Mouse (Mus musculus) lung, postnatal 0 days (tissue): Measurements from ENCODE around the gene Rbm43. TPM values are rescaled to one million over a fixed set of nuclear protein-coding genes. Genes with fewer than 3 reads are reported as not detected.

Experiments
- ATAC-seq: fragments of 200-750 bp; cut with Nextera tagmentation; 2 replicates; pipeline ENCODE4 v1.8.0; 2017; ENCODE audit warnings: moderate library complexity
- DNase-seq: peaks from one replicate; pipeline ENCODE4 v3.0.0-alpha.2; 2016; ENCODE audit warnings: low spot score
- H3K27ac ChIP-seq: fragments of 300-500 bp; sonication (generic); 2 replicates; pipeline ENCODE4 v1.5.1; 2014; ENCODE audit warnings: antibody characterized with exemption, mild to moderate bottlenecking, low read length, mixed read lengths
- H3K27me3 ChIP-seq: fragments of 300-500 bp; sonication (generic); replicated peaks from 2 replicates; pipeline ENCODE4 v1.6.1; 2014; ENCODE audit warnings: low read length, mixed read lengths; ENCODE audit not compliant: insufficient read depth
- H3K36me3 ChIP-seq: fragments of 300-500 bp; sonication (generic); 2 replicates; pipeline ENCODE4 v1.6.1; 2014; ENCODE audit warnings: low read length, mixed read lengths; ENCODE audit not compliant: insufficient read depth
- H3K4me1 ChIP-seq: fragments of 300-500 bp; sonication (generic); 2 replicates; pipeline ENCODE4 v1.6.1; 2014; ENCODE audit warnings: antibody characterized with exemption, low read depth, low read length, mixed read lengths; ENCODE audit not compliant: insufficient read depth
- H3K4me2 ChIP-seq: fragments of 300-500 bp; sonication (generic); replicated peaks from 2 replicates; pipeline ENCODE4 v1.6.1; 2014; ENCODE audit warnings: low read depth, mild to moderate bottlenecking, low read length, moderate library complexity, mixed read lengths
- H3K4me3 ChIP-seq: fragments of 300-500 bp; sonication (generic); 2 replicates; pipeline ENCODE4 v1.5.1; 2014; ENCODE audit warnings: low read depth, low read length
- H3K9ac ChIP-seq: fragments of 300-500 bp; sonication (generic); replicated peaks from 2 replicates; pipeline ENCODE4 v1.6.1; 2014; ENCODE audit warnings: low read depth, mild to moderate bottlenecking
- H3K9me3 ChIP-seq: fragments of 300-500 bp; sonication (generic); 2 replicates; pipeline ENCODE4 v1.6.1; 2016; ENCODE audit warnings: low read length, mixed read lengths
- CTCF ChIP-seq: IDR thresholded peaks from 2 replicates; pipeline ENCODE4 v1.5.1; 2016; ENCODE audit warnings: antibody characterized with exemption, mild to moderate bottlenecking
- EP300 ChIP-seq: IDR thresholded peaks from 2 replicates; pipeline ENCODE4 v1.6.1; 2016; ENCODE audit warnings: antibody characterized with exemption, mild to moderate bottlenecking, control low read depth
- WGBS: fragments of 180-500 bp; shearing (Covaris S2); extraction: QIAGEN DNeasy Blood & Tissue Kit; methylation state at CpG from one replicate; pipeline ENCODE4 v1.1.7; 2014; 5-methylcytosine and 5-hydroxymethylcytosine counted together
- polyA plus RNA-seq: library from polyadenylated mRNA; unstranded; fragments of >200 nt; fragmentation: Nextera tagmentation; extraction: Ambion mirVana; gene quantifications from 2 replicates; pipeline ENCODE4 v1.2.1, GENCODE M21; 2015

The Rbm43 gene
- polyA plus RNA-seq, 1 experiment from 2014 or later = 14.7 TPM

- H3K36me3 ChIP-seq = no peaks in the 10 kb centered on the region
- DNase-seq (peak; percentile 16), ATAC-seq (no peak)
- WGBS = 19% methylated on average over 11 of the region's 12 CpGs
- peaks cover 5% of the 10 kb centered on the region; the same call in 1 of the 2 replicates for H3K4me1 ChIP-seq
- H3K9me3 ChIP-seq = no peaks in the 10 kb centered on the region
- H3K4me3 ChIP-seq = peak overlapping the region; percentile 81; the same call in 1 of the 2 replicates
- H3K27me3 ChIP-seq = no peaks in the 10 kb centered on the region
- H3K4me2 ChIP-seq = peak overlapping the region; percentile 80
- no peak overlapping the region; the same call in 1 of the 2 replicates for H3K9ac ChIP-seq
- 0 out of 2 replicates have a peak overlapping the region, but pooled peaks have one; percentile 80 for H3K27ac ChIP-seq
- TF ChIP-seq EP300 = no peak
Observed at GRCm38 (mm10) chr2:51933341-51934134, 1.4 kb downstream of the Rbm43 start.

- Histone ChIP-seq H3K9ac (no peak overlapping the region), H3K4me1 (peaks cover 5% of the 10 kb centered on the region; the same call in 1 of the 2 replicates), H3K36me3 (no peaks in the 10 kb centered on the region), H3K27ac (no peak overlapping the region), H3K27me3 (no peaks in the 10 kb centered on the region), H3K4me3 (no peak overlapping the region), H3K9me3 (no peaks in the 10 kb centered on the region), H3K4me2 (no peak overlapping the region)
- ATAC-seq (no peak), DNase-seq (no peak)
- TF ChIP-seq CTCF (no peak), EP300 (no peak)
- 78% methylated on average over 7 of the region's 7 CpGs for WGBS
Observed at GRCm38 (mm10) chr2:51931241-51931640, 3.7 kb downstream of the Rbm43 start.

- no peaks in the 10 kb centered on the region for H3K27me3 ChIP-seq
- no peak overlapping the region for H3K9ac ChIP-seq
- ATAC-seq (peak; percentile 73), DNase-seq (peak; percentile 92)
- peak; percentile 87 for TF ChIP-seq CTCF
- TF ChIP-seq EP300 = no peak
- no peak overlapping the region for H3K4me2 ChIP-seq
- H3K9me3 ChIP-seq = no peaks in the 10 kb centered on the region
- H3K4me3 ChIP-seq = no peak overlapping the region
- no peaks in the 10 kb centered on the region for H3K36me3 ChIP-seq
- WGBS = 8% methylated on average over 5 of the region's 5 CpGs
- H3K27ac ChIP-seq = no peak overlapping the region
- H3K4me1 ChIP-seq = no peaks in the 10 kb centered on the region
Observed at GRCm38 (mm10) chr2:51914944-51915680, 19.9 kb downstream of the Rbm43 start.

- no peak for DNase-seq
- H3K36me3 ChIP-seq = no peaks in the 10 kb centered on the region
- H3K4me2 ChIP-seq = no peak overlapping the region
- H3K4me1 ChIP-seq = no peaks in the 10 kb centered on the region
- no peak overlapping the region for H3K9ac ChIP-seq
- peak; percentile 20; the same call in 1 of the 2 replicates for TF ChIP-seq CTCF
- no peak for TF ChIP-seq EP300
- no peak overlapping the region for H3K4me3 ChIP-seq
- H3K9me3 ChIP-seq = no peaks in the 10 kb centered on the region
- no peaks in the 10 kb centered on the region for H3K27me3 ChIP-seq
- ATAC-seq = no peak
- WGBS = 50% methylated on average over 7 of the region's 7 CpGs
- no peak overlapping the region for H3K27ac ChIP-seq
Observed at GRCm38 (mm10) chr2:51914532-51914931, 20.4 kb downstream of the Rbm43 start.

GRCm38 (mm10) chr2:51912740-51913139 is 22.2 kb downstream of the Rbm43 start:
- Histone ChIP-seq H3K9ac (no peak overlapping the region), H3K4me1 (no peaks in the 10 kb centered on the region), H3K4me3 (no peak overlapping the region), H3K9me3 (no peaks in the 10 kb centered on the region), H3K27me3 (no peaks in the 10 kb centered on the region), H3K27ac (no peak overlapping the region), H3K4me2 (no peak overlapping the region), H3K36me3 (no peaks in the 10 kb centered on the region)
- no peak for TF ChIP-seq EP300
- no peak for TF ChIP-seq CTCF
- WGBS = 29% methylated on average over 6 of the region's 6 CpGs
- peak; percentile 36 for DNase-seq
- peak; percentile 40; the same call in 1 of the 2 replicates for ATAC-seq

GRCm38 (mm10) chr2:51911864-51912263 is 23.1 kb downstream of the Rbm43 start:
- WGBS = 68% methylated on average over 2 of the region's 2 CpGs
- Histone ChIP-seq H3K4me1 (no peaks in the 10 kb centered on the region), H3K27ac (no peak overlapping the region), H3K4me2 (no peak overlapping the region), H3K36me3 (no peaks in the 10 kb centered on the region), H3K9ac (no peak overlapping the region), H3K9me3 (no peaks in the 10 kb centered on the region), H3K27me3 (no peaks in the 10 kb centered on the region), H3K4me3 (no peak overlapping the region)
- no peak for DNase-seq
- ATAC-seq = no peak
- TF ChIP-seq CTCF (no peak), EP300 (no peak)
